Mouse (Mus musculus): Measurements from ENCODE around the gene Klkb1. TPM values are rescaled to one million over a fixed set of nuclear protein-coding genes. Genes with fewer than 3 reads are reported as not detected.
"Not testable (repeated sequence)": the region's sequence is repeated elsewhere in the genome, so short reads cannot be mapped to it uniquely, and the experiment has no call there.

The Klkb1 gene
- total RNA-seq (2021): not detected
- long read RNA-seq, experiment 1: 0 reads
- long read RNA-seq, experiment 2: 0 reads

GRCm38 (mm10) chr8:45294687-45295086 is at the start of gene Klkb1:
Gene Klkb1, minus strand, starts transcription at chr8:45294859.
- no peak within 1 kb of the TSS for H3K4me3 ChIP-seq
- intact Hi-C loops (cut with DNase I): no loop called here
- DNase-seq: no peak
- H3K27ac ChIP-seq: no peak within 1 kb of the TSS
- TF ChIP-seq CTCF (IDR thresholded peaks at IDR 0.05): no peak

GRCm38 (mm10) chr8:45344298-45344697 is 49.6 kb upstream of the Klkb1 start:
- intact Hi-C loops (cut with DNase I): no loop called here
- no peak for TF ChIP-seq CTCF (IDR thresholded peaks at IDR 0.05)
- no peak for DNase-seq
- Histone ChIP-seq H3K4me3 (no peak overlapping the region), H3K27ac (no peak overlapping the region)

- H3K4me3 ChIP-seq: no peak overlapping the region
- no peak overlapping the region for H3K27ac ChIP-seq
- DNase-seq: no peak
- intact Hi-C loops (cut with DNase I): no loop called here
- no peak for TF ChIP-seq CTCF (IDR thresholded peaks at IDR 0.05)
Measured at GRCm38 (mm10) chr8:45341630-45342628, 47.3 kb upstream of the Klkb1 start.

- peak; percentile 38 for DNase-seq
- TF ChIP-seq CTCF (IDR thresholded peaks at IDR 0.05): no peak
- intact Hi-C loops (cut with DNase I): no loop called here
- Histone ChIP-seq H3K27ac (peak overlapping the region; percentile 83), H3K4me3 (peak overlapping the region; percentile 89)
Measured at GRCm38 (mm10) chr8:45333493-45333892, 38.8 kb upstream of the Klkb1 start.

- no peak for TF ChIP-seq CTCF (IDR thresholded peaks at IDR 0.05)
- H3K4me3 ChIP-seq: peak within 1 kb of the TSS; percentile 89
- DNase-seq: peak; percentile 80
- intact Hi-C loops (cut with DNase I): no loop called here
- H3K27ac ChIP-seq: peak within 1 kb of the TSS; percentile 83
Measured at GRCm38 (mm10) chr8:45332685-45333409, 38.2 kb upstream of the Klkb1 start, which contains the start of gene Cyp4v3. Gene Cyp4v3, minus strand, starts transcription at chr8:45333216.

GRCm38 (mm10) chr8:45330856-45331255 is 36.2 kb upstream of the Klkb1 start:
- H3K4me3 ChIP-seq: no peak overlapping the region
- no peak overlapping the region for H3K27ac ChIP-seq
- TF ChIP-seq CTCF (IDR thresholded peaks at IDR 0.05): no peak
- DNase-seq: no peak
- intact Hi-C loops (cut with DNase I): no loop called here

- intact Hi-C loops (cut with DNase I): no loop called here
- Histone ChIP-seq H3K27ac (no peak overlapping the region), H3K4me3 (no peak overlapping the region)
- no peak for DNase-seq
- no peak for TF ChIP-seq CTCF (IDR thresholded peaks at IDR 0.05)
Measured at GRCm38 (mm10) chr8:45329206-45329980, 34.7 kb upstream of the Klkb1 start.

GRCm38 (mm10) chr8:45327076-45327475 is 32.4 kb upstream of the Klkb1 start:
- DNase-seq; H3K4me3 ChIP-seq; H3K27ac ChIP-seq; intact Hi-C loops (cut with DNase I): not testable (repeated sequence)

- Histone ChIP-seq H3K27ac (no peak overlapping the region), H3K4me3 (no peak overlapping the region)
- intact Hi-C loops (cut with DNase I): no loop called here
- no peak for TF ChIP-seq CTCF (IDR thresholded peaks at IDR 0.05)
- no peak for DNase-seq
Measured at GRCm38 (mm10) chr8:45324151-45324550, 29.5 kb upstream of the Klkb1 start.

GRCm38 (mm10) chr8:45321365-45321764 is 26.7 kb upstream of the Klkb1 start:
- H3K27ac ChIP-seq: no peak overlapping the region
- intact Hi-C loops (cut with DNase I): no loop called here
- no peak for DNase-seq
- no peak for TF ChIP-seq CTCF (IDR thresholded peaks at IDR 0.05)
- H3K4me3 ChIP-seq: no peak overlapping the region

GRCm38 (mm10) chr8:45320930-45321329 is 26.3 kb upstream of the Klkb1 start:
- intact Hi-C loops (cut with DNase I): no loop called here
- Histone ChIP-seq H3K4me3 (no peak overlapping the region), H3K27ac (no peak overlapping the region)
- no peak for DNase-seq
- TF ChIP-seq CTCF (IDR thresholded peaks at IDR 0.05): no peak

- no peak for TF ChIP-seq CTCF (IDR thresholded peaks at IDR 0.05)
- intact Hi-C loops (cut with DNase I): no loop called here
- H3K4me3 ChIP-seq: no peak overlapping the region
- DNase-seq: no peak
- no peak overlapping the region for H3K27ac ChIP-seq
Measured at GRCm38 (mm10) chr8:45310967-45311366, 16.3 kb upstream of the Klkb1 start.
